Mouse (Mus musculus): ENCODE results near the gene Flg.

DNA sequence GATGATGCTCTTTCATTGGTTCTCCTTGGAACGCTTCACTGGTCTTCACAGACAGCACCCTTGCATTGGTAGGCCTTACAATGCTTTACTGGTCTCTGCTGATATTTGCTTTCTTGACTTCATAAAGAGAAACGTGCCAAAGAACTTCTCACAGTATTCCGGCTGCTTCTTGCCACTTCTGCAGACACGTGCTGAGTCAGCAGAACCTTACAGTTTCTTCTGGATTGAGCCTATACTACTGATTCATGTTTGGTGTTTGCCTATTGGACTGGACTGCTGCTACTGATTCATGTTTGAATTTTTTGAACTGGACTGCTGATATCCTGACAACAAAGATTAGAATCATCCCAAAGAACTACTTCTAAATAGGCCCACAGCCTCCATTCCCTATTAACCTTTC, 66.7 kb downstream of the Flg start:
- TF ChIP-seq GATA1 (IDR thresholded peaks at IDR 0.05; ENCODE audit: borderline replicate concordance, low read length) (no peak), FLI1 (IDR thresholded peaks at IDR 0.05; ENCODE audit: low read length) (no peak)
